17 mouse cellular contexts compared by ENCODE assay signal in genomic region chr10:69897927-69898326, GRCm38 (mm10).
DNase-seq lines count a peak whose midpoint lies in the region.
"Had no signal": no experiment of that assay in that cellular context is flagged by ENCODE, and none has a peak within 500 bp of the region (broad histone marks: within the 10 kb centered on the region; RNA-seq: fewer than 3 reads in every experiment).

No protein-coding gene starts in this region.

- DNase-seq in frontal cortex, adult 2 months (ENCODE audit: extremely low spot score in 1 of 2, low spot score in 1 of 2) = peak; percentile 56 to 77
- DNase-seq in frontal cortex, postnatal 25 days (ENCODE audit: low spot score in 2 of 2) = no peak
- peak; percentile 37 to 57 for DNase-seq in left cerebral cortex, postnatal 14 days (ENCODE audit: low spot score in 2 of 2)
- DNase-seq in left cerebral cortex, postnatal 4 days = no peak
- DNase-seq in layer of hippocampus, adult 9-10 months (ENCODE audit: low spot score) = peak; percentile 46
- peak; percentile 85 for DNase-seq in telencephalon, adult 2 months (ENCODE audit: low read depth, low spot score)
- no peak for DNase-seq in spleen, adult 18-20 months
- DNase-seq: adrenal gland, postnatal 14 days; cerebellum, adult 9-10 months; gastrocnemius, postnatal 36 days; heart, postnatal 36 days; kidney, adult 18-20 months; kidney, postnatal 4 days; lung, postnatal 4 days; midbrain, embryonic 14.5 days; retina, postnatal 1 day; thymus, postnatal 14 days had no signal

- intact Hi-C loops in left cerebral cortex, postnatal 14 days (cut with DNase I) = no loop called here
- intact Hi-C loops in left cerebral cortex, postnatal 4 days (cut with DNase I) = no loop called here

Comparison
In these comparisons a context has a peak if more than half of its experiments do, and no peak if none do; other contexts are left out.
1. DNase-seq: peak in frontal cortex, adult 2 months (2 of 2), left cerebral cortex, postnatal 14 days (2 of 2), layer of hippocampus, adult 9-10 months (single experiment) and telencephalon, adult 2 months (single experiment); none in frontal cortex, postnatal 25 days (0 of 2), left cerebral cortex, postnatal 4 days (single experiment) and spleen, adult 18-20 months (0 of 2).